Mouse (Mus musculus): ENCODE measurements around the gene Olfr1344.
"Not testable (repeated sequence)": the region's sequence is repeated elsewhere in the genome, so short reads cannot be mapped to it uniquely, and the experiment has no call there.

Gene Olfr1344

GRCm38 (mm10) chr7:6438388-6438787 lies at the start of gene Olfr1344:
Gene Olfr1344 (plus strand): TSS chr7:6438688.
- no peak for DNase-seq (ENCODE audit: low spot score in 2 of 2)

- DNase-seq (ENCODE audit: low spot score in 2 of 2): no peak
Observed at GRCm38 (mm10) chr7:6388971-6389370, 49.5 kb upstream of the Olfr1344 start.

- DNase-seq (ENCODE audit: low spot score in 2 of 2): no peak
Observed at GRCm38 (mm10) chr7:6389449-6389848, 49.0 kb upstream of the Olfr1344 start.

GRCm38 (mm10) chr7:6397996-6398975 lies 40.2 kb upstream of the Olfr1344 start, which contains the start of gene Smim17:
Gene Smim17 (plus strand): TSS chr7:6398715.
- DNase-seq (ENCODE audit: low spot score in 2 of 2): peak; percentile 75 to 84

GRCm38 (mm10) chr7:6410043-6410442 lies 28.4 kb upstream of the Olfr1344 start, which contains the start of gene Gm20715:
Gene Gm20715 (plus strand): TSS chr7:6410277.
- peak; percentile 60 to 73 for DNase-seq (ENCODE audit: low spot score in 2 of 2)

GRCm38 (mm10) chr7:6414626-6415441 lies 23.7 kb upstream of the Olfr1344 start:
- DNase-seq (ENCODE audit: low spot score in 2 of 2): peak; percentile 16 to 19

GRCm38 (mm10) chr7:6415442-6415787 lies 23.1 kb upstream of the Olfr1344 start:
- no peak for DNase-seq (ENCODE audit: low spot score in 2 of 2)

GRCm38 (mm10) chr7:6419894-6420293 lies 18.6 kb upstream of the Olfr1344 start:
- peak; percentile 43 to 54 for DNase-seq (ENCODE audit: low spot score in 2 of 2)

GRCm38 (mm10) chr7:6429381-6429780 lies 9.1 kb upstream of the Olfr1344 start:
- no peak for DNase-seq (ENCODE audit: low spot score in 2 of 2)

GRCm38 (mm10) chr7:6430342-6430741 lies 8.1 kb upstream of the Olfr1344 start:
- DNase-seq (ENCODE audit: low spot score in 2 of 2): no peak

- no peak for DNase-seq (ENCODE audit: low spot score in 2 of 2)
Observed at GRCm38 (mm10) chr7:6441173-6441572, 2.7 kb downstream of the Olfr1344 start.

- no peak for DNase-seq (ENCODE audit: low spot score in 2 of 2)
Observed at GRCm38 (mm10) chr7:6447771-6448170, 9.3 kb downstream of the Olfr1344 start.

- DNase-seq (ENCODE audit: low spot score in 2 of 2): no peak
Observed at GRCm38 (mm10) chr7:6455868-6456267, 17.4 kb downstream of the Olfr1344 start, which contains the start of gene Olfr1336. Gene Olfr1336 (plus strand): TSS chr7:6456168.

- no peak for DNase-seq (ENCODE audit: low spot score in 2 of 2)
Observed at GRCm38 (mm10) chr7:6456399-6456798, 17.9 kb downstream of the Olfr1344 start.

GRCm38 (mm10) chr7:6466951-6467350 lies 28.5 kb downstream of the Olfr1344 start, which contains the start of gene Olfr1346:
Gene Olfr1346 (plus strand): TSS chr7:6467101.
- DNase-seq (ENCODE audit: low spot score in 2 of 2): no peak

- DNase-seq (ENCODE audit: low spot score in 2 of 2): not testable (repeated sequence)
Observed at GRCm38 (mm10) chr7:6477633-6478032, 39.1 kb downstream of the Olfr1344 start.

- no peak for DNase-seq (ENCODE audit: low spot score in 2 of 2)
Observed at GRCm38 (mm10) chr7:6486841-6487240, 48.4 kb downstream of the Olfr1344 start, which contains the start of gene Olfr5. Gene Olfr5 (minus strand): TSS chr7:6486941.
